In genomic region chr17:50625584-50625983, GRCm38 (mm10) we compare ENCODE assay signal across 35 mouse cellular contexts.
"Had no signal": no experiment of that assay in that cellular context is flagged by ENCODE, and none has a peak within 500 bp of the region (broad histone marks: within the 10 kb centered on the region; RNA-seq: fewer than 3 reads in every experiment).

No protein-coding gene starts in this region.

- H3K27me3 ChIP-seq: heart, embryonic 12.5 days; heart, embryonic 13.5 days; heart, embryonic 15.5 days; hindbrain, embryonic 12.5 days; hindbrain, embryonic 13.5 days; hindbrain, embryonic 15.5 days; intestine, embryonic 15.5 days; kidney, embryonic 15.5 days had no signal

- ATAC-seq: hindbrain, embryonic 16.5 days; hindbrain, postnatal 0 days; inflammation-experienced regulatory T-cells, adult 6 months; intestine, embryonic 15.5 days; intestine, embryonic 16.5 days; intestine, postnatal 0 days had no signal

- H3K9me3 ChIP-seq: heart, embryonic 10.5 days; heart, embryonic 12.5 days; heart, embryonic 13.5 days; heart, embryonic 15.5 days; hindbrain, embryonic 10.5 days; hindbrain, embryonic 12.5 days; hindbrain, embryonic 13.5 days; hindbrain, embryonic 15.5 days; intestine, embryonic 15.5 days; kidney, embryonic 15.5 days had no signal

- H3K4me2 ChIP-seq: heart, embryonic 11.5 days; heart, embryonic 12.5 days; heart, embryonic 13.5 days; heart, embryonic 15.5 days; hindbrain, embryonic 12.5 days; hindbrain, embryonic 13.5 days; hindbrain, embryonic 14.5 days; hindbrain, embryonic 15.5 days; intestine, embryonic 15.5 days; kidney, embryonic 15.5 days had no signal

- H3K9ac ChIP-seq: heart, embryonic 12.5 days; heart, embryonic 13.5 days; heart, embryonic 15.5 days; hindbrain, embryonic 12.5 days; hindbrain, embryonic 13.5 days; hindbrain, embryonic 14.5 days; hindbrain, embryonic 15.5 days; intestine, embryonic 15.5 days; kidney, embryonic 15.5 days had no signal

- DNase-seq: heart, postnatal 10 days; heart, postnatal 14 days; heart, postnatal 36 days; heart, postnatal 4 days; kidney, adult 11 months; kidney, adult 18-20 months; kidney, adult 8-10 months; kidney, adult 9 months; kidney, postnatal 10 days; kidney, postnatal 14 days; kidney, postnatal 25 days; kidney, postnatal 36 days; kidney, postnatal 4 days; layer of hippocampus, adult 9-11 months; layer of hippocampus, postnatal 36 days had no signal

- H3K4me1 ChIP-seq: heart, embryonic 10.5 days; heart, embryonic 12.5 days; hindbrain, embryonic 12.5 days; intestine, embryonic 15.5 days had no signal

- H3K4me3 ChIP-seq: heart, embryonic 10.5 days; heart, embryonic 12.5 days; heart, embryonic 13.5 days; heart, embryonic 15.5 days; hindbrain, embryonic 10.5 days; hindbrain, embryonic 12.5 days; hindbrain, embryonic 13.5 days; hindbrain, embryonic 15.5 days; intestine, embryonic 15.5 days; kidney, embryonic 15.5 days; layer of hippocampus, adult 2 months; left cerebral cortex, adult 2 months had no signal

- H3K27ac ChIP-seq: heart, embryonic 10.5 days; heart, embryonic 13.5 days; heart, embryonic 15.5 days; hindbrain, embryonic 10.5 days; hindbrain, embryonic 12.5 days; hindbrain, embryonic 13.5 days; hindbrain, embryonic 14.5 days; hindbrain, embryonic 15.5 days; hindbrain, postnatal 0 days; intestine, embryonic 15.5 days; kidney, embryonic 15.5 days; kidney, postnatal 0 days; layer of hippocampus, adult 2 months; left cerebral cortex, adult 2 months had no signal

- H3K36me3 ChIP-seq: heart, embryonic 10.5 days; heart, embryonic 12.5 days; heart, embryonic 13.5 days; heart, embryonic 15.5 days; hindbrain, embryonic 10.5 days; hindbrain, embryonic 12.5 days; hindbrain, embryonic 13.5 days; hindbrain, embryonic 15.5 days; intestine, embryonic 15.5 days; kidney, embryonic 15.5 days had no signal
